Mouse (Mus musculus): ENCODE measurements around the gene Umod.

- TF ChIP-seq CTCF (IDR thresholded peaks at IDR 0.05; ENCODE audit: control insufficient read depth, insufficient read depth, low read length) (no peak), POLR2A (IDR thresholded peaks at IDR 0.05; ENCODE audit: borderline replicate concordance, control insufficient read depth, low read depth, low read length) (no peak)
Observed at GRCm38 (mm10) chr7:119528617-119529016, 49.5 kb upstream of the Umod start.
